Mouse (Mus musculus): Measurements from ENCODE around the gene Fbxw11. TPM values are rescaled to one million over a fixed set of nuclear protein-coding genes. Genes with fewer than 3 reads are reported as not detected.

Gene Fbxw11
- polyA plus RNA-seq, 1 experiment from 2014 or later, result 15.4 TPM

GRCm38 (mm10) chr11:32621831-32622478 is 20.6 kb upstream of the Fbxw11 start:
- H3K27ac ChIP-seq (ENCODE audit: low read depth), result no peak overlapping the region
- H3K36me3 ChIP-seq (replicated peaks; ENCODE audit: insufficient read depth, low read length), result peaks cover 7% of the 10 kb centered on the region; the same call in 1 of the 2 replicates
- 82% methylated on average over 12 of the region's 12 CpGs for WGBS (ENCODE audit: insufficient replicate concordance)
- H3K27me3 ChIP-seq (ENCODE audit: insufficient read depth, low read length), result no peaks in the 10 kb centered on the region
- H3K4me2 ChIP-seq (ENCODE audit: low read depth, low read length), result no peak overlapping the region
- ATAC-seq, result no peak
- DNase-seq, result no peak
- TF ChIP-seq EP300 (IDR thresholded peaks at IDR 0.05; ENCODE audit: low read depth) (no peak), CTCF (IDR thresholded peaks at IDR 0.05; ENCODE audit: low read depth) (no peak)
- no peak overlapping the region for H3K4me3 ChIP-seq (ENCODE audit: low read depth, low read length)
- H3K4me1 ChIP-seq (ENCODE audit: insufficient read depth), result peaks cover 6% of the 10 kb centered on the region
- H3K9me3 ChIP-seq (ENCODE audit: low read length), result no peaks in the 10 kb centered on the region
- no peak overlapping the region for H3K9ac ChIP-seq (replicated peaks)

- H3K27me3 ChIP-seq (ENCODE audit: insufficient read depth, low read length), result no peaks in the 10 kb centered on the region
- no peak overlapping the region for H3K4me3 ChIP-seq (ENCODE audit: low read depth, low read length)
- H3K27ac ChIP-seq (ENCODE audit: low read depth), result no peak overlapping the region
- DNase-seq, result no peak
- H3K36me3 ChIP-seq (replicated peaks; ENCODE audit: insufficient read depth, low read length), result peaks cover 7% of the 10 kb centered on the region; the same call in 1 of the 2 replicates
- no peak overlapping the region for H3K9ac ChIP-seq (replicated peaks)
- no peak overlapping the region for H3K4me2 ChIP-seq (ENCODE audit: low read depth, low read length)
- no peak for TF ChIP-seq EP300 (IDR thresholded peaks at IDR 0.05; ENCODE audit: low read depth)
- no peak for TF ChIP-seq CTCF (IDR thresholded peaks at IDR 0.05; ENCODE audit: low read depth)
- ATAC-seq, result no peak
- H3K9me3 ChIP-seq (ENCODE audit: low read length), result no peaks in the 10 kb centered on the region
- H3K4me1 ChIP-seq (ENCODE audit: insufficient read depth), result peaks cover 6% of the 10 kb centered on the region
- 81% methylated on average over 13 of the region's 13 CpGs for WGBS (ENCODE audit: insufficient replicate concordance)
Measured at GRCm38 (mm10) chr11:32622479-32623190, 19.9 kb upstream of the Fbxw11 start.

DNA sequence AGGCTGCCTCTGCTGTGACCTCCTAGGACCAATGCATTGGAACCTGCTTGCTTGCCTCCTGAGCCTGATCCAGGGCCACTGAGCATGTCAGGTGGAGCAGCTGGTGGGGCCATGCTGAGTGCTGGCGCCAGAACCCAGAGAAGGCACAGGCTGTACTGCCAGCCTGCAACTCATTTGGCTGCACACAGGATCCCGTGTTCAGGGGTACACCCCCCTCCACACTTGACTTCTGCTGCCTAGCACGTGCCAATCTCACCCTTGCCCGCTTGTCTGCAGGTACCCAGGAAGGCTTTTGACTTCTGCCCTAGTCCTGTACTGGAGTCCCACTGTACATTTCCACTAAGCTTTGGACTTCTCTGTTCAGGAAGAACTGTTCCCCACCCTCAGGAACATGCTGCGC is 19.3 kb upstream of the Fbxw11 start:
- Histone ChIP-seq H3K4me3 (ENCODE audit: low read depth, low read length) (no peak overlapping the region), H3K4me1 (ENCODE audit: insufficient read depth) (peaks cover 6% of the 10 kb centered on the region), H3K4me2 (ENCODE audit: low read depth, low read length) (no peak overlapping the region), H3K9ac (replicated peaks) (no peak overlapping the region), H3K36me3 (replicated peaks; ENCODE audit: insufficient read depth, low read length) (0 out of 2 replicates have a peak, but pooled peaks cover 4% of the 10 kb centered on the region), H3K27ac (ENCODE audit: low read depth) (no peak overlapping the region), H3K9me3 (ENCODE audit: low read length) (no peaks in the 10 kb centered on the region), H3K27me3 (ENCODE audit: insufficient read depth, low read length) (no peaks in the 10 kb centered on the region)
- WGBS (ENCODE audit: insufficient replicate concordance), result 78% methylated on average over 5 of the region's 5 CpGs
- no peak for ATAC-seq
- DNase-seq, result no peak
- TF ChIP-seq CTCF (IDR thresholded peaks at IDR 0.05; ENCODE audit: low read depth) (no peak), EP300 (IDR thresholded peaks at IDR 0.05; ENCODE audit: low read depth) (no peak)

DNA sequence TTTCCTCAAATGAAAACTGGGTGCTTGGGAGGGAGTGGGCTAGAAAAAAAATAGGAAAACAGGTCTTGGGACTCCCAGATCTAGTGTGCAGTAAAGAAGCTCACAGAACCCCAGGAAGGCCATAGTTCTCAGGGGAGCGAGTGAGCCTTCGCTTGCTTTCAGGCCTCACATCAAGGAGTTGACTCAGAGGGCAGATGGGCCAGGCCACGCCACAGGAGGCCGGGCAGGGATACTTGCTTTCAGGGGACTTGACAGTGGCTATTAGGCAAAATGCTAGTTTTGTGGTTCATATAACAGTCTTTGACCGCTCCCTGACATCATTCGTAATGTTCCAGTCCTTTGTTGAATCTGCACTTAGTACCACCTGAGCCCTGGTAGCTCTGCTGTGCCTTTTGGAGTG is 18.6 kb upstream of the Fbxw11 start:
- Histone ChIP-seq H3K9me3 (ENCODE audit: low read length) (no peaks in the 10 kb centered on the region), H3K4me1 (ENCODE audit: insufficient read depth) (peaks cover 6% of the 10 kb centered on the region), H3K36me3 (replicated peaks; ENCODE audit: insufficient read depth, low read length) (0 out of 2 replicates have a peak, but pooled peaks cover 4% of the 10 kb centered on the region), H3K9ac (replicated peaks) (no peak overlapping the region), H3K27me3 (ENCODE audit: insufficient read depth, low read length) (no peaks in the 10 kb centered on the region), H3K27ac (ENCODE audit: low read depth) (no peak overlapping the region), H3K4me2 (ENCODE audit: low read depth, low read length) (no peak overlapping the region), H3K4me3 (ENCODE audit: low read depth, low read length) (no peak overlapping the region)
- WGBS (ENCODE audit: insufficient replicate concordance), result 94% methylated on average over 6 of the region's 6 CpGs
- ATAC-seq (no peak), DNase-seq (no peak)
- TF ChIP-seq EP300 (IDR thresholded peaks at IDR 0.05; ENCODE audit: low read depth) (no peak), CTCF (IDR thresholded peaks at IDR 0.05; ENCODE audit: low read depth) (no peak)

DNA sequence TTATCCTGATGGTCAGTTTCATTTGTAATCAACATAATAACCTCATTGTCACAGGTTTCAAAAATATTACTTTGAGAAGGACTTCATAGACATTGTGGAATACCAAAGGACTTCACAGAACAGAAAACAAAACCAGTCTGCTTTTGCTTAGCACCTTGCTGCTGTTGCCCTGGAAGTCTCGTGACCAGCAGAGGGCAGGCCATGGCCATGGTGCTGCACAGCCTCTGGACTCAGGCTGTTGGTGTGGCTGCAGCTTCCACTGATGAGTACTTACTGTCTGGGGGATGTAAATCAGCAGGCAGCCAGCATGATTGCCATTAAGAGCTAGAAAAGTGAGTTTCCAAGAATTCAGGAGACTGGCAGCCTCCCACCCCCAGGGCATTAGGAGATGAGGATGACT is 16.8 kb upstream of the Fbxw11 start:
- Histone ChIP-seq H3K9ac (replicated peaks) (no peak overlapping the region), H3K27ac (ENCODE audit: low read depth) (no peak overlapping the region), H3K27me3 (ENCODE audit: insufficient read depth, low read length) (no peaks in the 10 kb centered on the region), H3K36me3 (replicated peaks; ENCODE audit: insufficient read depth, low read length) (0 out of 2 replicates have a peak, but pooled peaks cover 4% of the 10 kb centered on the region), H3K4me1 (ENCODE audit: insufficient read depth) (no peaks in the 10 kb centered on the region), H3K4me3 (ENCODE audit: low read depth, low read length) (no peak overlapping the region), H3K9me3 (ENCODE audit: low read length) (no peaks in the 10 kb centered on the region), H3K4me2 (ENCODE audit: low read depth, low read length) (no peak overlapping the region)
- no peak for TF ChIP-seq EP300 (IDR thresholded peaks at IDR 0.05; ENCODE audit: low read depth)
- TF ChIP-seq CTCF (IDR thresholded peaks at IDR 0.05; ENCODE audit: low read depth), result peak; percentile 92
- ATAC-seq (no peak), DNase-seq (peak; percentile 76)
- 47% methylated on average over 1 of the region's 1 CpGs for WGBS (ENCODE audit: insufficient replicate concordance)

DNA sequence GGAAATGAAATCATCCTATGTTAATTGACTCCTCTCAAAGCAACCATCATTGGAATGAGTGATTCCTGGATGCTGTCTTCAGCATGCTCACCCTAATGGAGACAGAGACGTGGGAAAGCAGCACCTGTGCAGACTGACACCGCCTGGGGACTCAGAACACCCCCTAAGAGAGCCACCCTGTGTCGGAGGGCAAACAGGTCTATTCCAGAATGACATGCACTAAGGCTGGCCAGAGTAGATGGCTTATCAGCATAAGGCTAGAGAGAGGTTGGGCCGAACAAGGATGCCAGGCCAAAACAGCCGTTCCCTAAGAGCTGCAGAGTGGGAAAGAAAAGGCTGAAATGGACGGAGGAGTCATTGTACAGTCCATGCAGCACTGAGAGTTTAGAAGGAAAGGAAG is 16.4 kb upstream of the Fbxw11 start:
- Histone ChIP-seq H3K27me3 (ENCODE audit: insufficient read depth, low read length) (no peaks in the 10 kb centered on the region), H3K4me3 (ENCODE audit: low read depth, low read length) (no peak overlapping the region), H3K9ac (replicated peaks) (no peak overlapping the region), H3K4me1 (ENCODE audit: insufficient read depth) (no peaks in the 10 kb centered on the region), H3K9me3 (ENCODE audit: low read length) (no peaks in the 10 kb centered on the region), H3K27ac (ENCODE audit: low read depth) (no peak overlapping the region), H3K4me2 (ENCODE audit: low read depth, low read length) (no peak overlapping the region), H3K36me3 (replicated peaks; ENCODE audit: insufficient read depth, low read length) (0 out of 2 replicates have a peak, but pooled peaks cover 4% of the 10 kb centered on the region)
- ATAC-seq (no peak), DNase-seq (no peak)
- WGBS (ENCODE audit: insufficient replicate concordance), result 67% methylated on average over 6 of the region's 6 CpGs
- TF ChIP-seq CTCF (IDR thresholded peaks at IDR 0.05; ENCODE audit: low read depth) (no peak), EP300 (IDR thresholded peaks at IDR 0.05; ENCODE audit: low read depth) (no peak)

Measured in liver, postnatal 0 days (tissue).